Mouse (Mus musculus) CH12.LX (cell line): ENCODE data around the gene Tspan3. TPM values are rescaled to one million over a fixed set of nuclear protein-coding genes. Genes with fewer than 3 reads are reported as not detected.

Source experiments
- DNase-seq: peaks from one replicate; pipeline ENCODE4 v3.0.0-alpha.2; 2013; ENCODE audit errors: extremely low read depth
- H3K27ac ChIP-seq: 2 replicates; pipeline ENCODE4 v1.5.1; 2012; ENCODE audit warnings: low read depth, mild to moderate bottlenecking, control low read depth, moderate library complexity; ENCODE audit not compliant: insufficient read depth
- H3K27me3 ChIP-seq: replicated peaks from 2 replicates; pipeline ENCODE3; 2012; ENCODE audit warnings: inconsistent platforms
- H3K36me3 ChIP-seq, 2 experiments: replicated peaks in 1 of 2; 2 replicates each; pipeline versions ENCODE3 to v1.6.1; 2012; ENCODE audit warnings: inconsistent platforms in 1 of 2, low read length in 1 of 2, mild to moderate bottlenecking in 1 of 2, mixed read lengths in 1 of 2, moderate library complexity in 1 of 2; ENCODE audit not compliant: control insufficient read depth in 1 of 2, insufficient read depth in 1 of 2
- H3K4me1 ChIP-seq, 2 experiments: 2 replicates each; pipeline ENCODE4 v1.6.1; 2012; ENCODE audit warnings: inconsistent platforms in 1 of 2, moderate library complexity in 1 of 2; ENCODE audit not compliant: insufficient read depth in 2 of 2, control insufficient read depth in 1 of 2
- H3K4me2 ChIP-seq: 2 replicates; pipeline ENCODE4 v1.6.1; 2012; ENCODE audit warnings: low read depth, mild to moderate bottlenecking, control low read depth; ENCODE audit not compliant: poor library complexity, insufficient read depth, severe bottlenecking
- H3K4me3 ChIP-seq, 3 experiments: fragments of 150-350 bp in 1 of 3; sonication (generic) in 1 of 3; replicated peaks in 1 of 3; 2 replicates each; pipeline versions ENCODE3 to v1.5.1; 2011 to 2012; ENCODE audit warnings: low read depth in 2 of 3, low read length in 2 of 3, mild to moderate bottlenecking in 2 of 3, moderate library complexity in 2 of 3, control low read depth in 1 of 3, improper control_type of control experiment in 1 of 3, inconsistent platforms in 1 of 3, mixed read lengths in 1 of 3; ENCODE audit not compliant: poor library complexity in 1 of 3
- H3K79me2 ChIP-seq: replicated peaks from 2 replicates; pipeline ENCODE4 v1.6.1; 2012; ENCODE audit warnings: mild to moderate bottlenecking, moderate library complexity; ENCODE audit not compliant: control insufficient read depth, poor library complexity, insufficient read depth, severe bottlenecking; ENCODE audit errors: extremely low read depth
- H3K9ac ChIP-seq: 2 replicates; pipeline ENCODE4 v1.6.1; 2012; ENCODE audit warnings: low read depth, mild to moderate bottlenecking, control low read depth, moderate library complexity; ENCODE audit not compliant: insufficient read depth
- H3K9me3 ChIP-seq: replicated peaks from 2 replicates; pipeline ENCODE3; 2012; ENCODE audit warnings: low read length, inconsistent platforms, mixed read lengths
- BHLHE40 ChIP-seq: IDR thresholded peaks from 2 replicates; pipeline ENCODE4 v1.6.1; 2011; ENCODE audit warnings: mild to moderate bottlenecking, low read depth, low read length, improper control_type of control experiment
- E2F4 ChIP-seq: IDR thresholded peaks from 2 replicates; pipeline ENCODE4 v1.6.1; 2011; ENCODE audit warnings: low read depth, low read length, improper control_type of control experiment; ENCODE audit not compliant: insufficient replicate concordance
- JUND ChIP-seq: conservative IDR thresholded peaks from 2 replicates; pipeline ENCODE4 v1.6.1; 2011; ENCODE audit warnings: low read depth, low read length, improper control_type of control experiment
- MAFK ChIP-seq: IDR thresholded peaks from 2 replicates; pipeline ENCODE4 v1.6.1; 2011; ENCODE audit warnings: low read length, improper control_type of control experiment; ENCODE audit not compliant: insufficient replicate concordance
- NELFE ChIP-seq: IDR thresholded peaks from 2 replicates; pipeline ENCODE4 v1.6.1; 2011; ENCODE audit warnings: low read depth, low read length, improper control_type of control experiment
- POLR2A ChIP-seq: IDR thresholded peaks from 2 replicates; pipeline ENCODE4 v1.6.1; 2011; ENCODE audit warnings: low read depth, mild to moderate bottlenecking, improper control_type of control experiment, low read length
- RAD21 ChIP-seq: IDR thresholded peaks from 2 replicates; pipeline ENCODE4 v1.6.1; 2011; ENCODE audit warnings: low read depth, mild to moderate bottlenecking, low read length, improper control_type of control experiment, moderate library complexity
- UBTF ChIP-seq: IDR thresholded peaks from 2 replicates; pipeline ENCODE4 v1.6.1; 2012; ENCODE audit warnings: low read depth, mild to moderate bottlenecking, inconsistent platforms, low read length, improper control_type of control experiment, moderate library complexity
- USF1 ChIP-seq: IDR thresholded peaks from 2 replicates; pipeline ENCODE4 v1.6.1; 2014; ENCODE audit warnings: low read depth, mild to moderate bottlenecking, inconsistent platforms, low read length, improper control_type of control experiment
- ZNF384 ChIP-seq: IDR thresholded peaks from 2 replicates; pipeline ENCODE4 v1.6.1; 2012; ENCODE audit warnings: low read depth, low read length, improper control_type of control experiment, inconsistent platforms
- dilution Hi-C: fragments of 300-500 bp; cut with MboI; formaldehyde crosslinking; loops from 2 replicates; pipeline ENCODE4 v1.14.3; 2020; ENCODE audit warnings: low sequenced_read_pairs; ENCODE audit not compliant: extremely low pct_unique_long_range_greater_than_20kb, extremely low pct_ligation_motif_present
- in situ Hi-C: fragments of 300-500 bp; cut with MboI; formaldehyde crosslinking; loops from 3 replicates; pipeline ENCODE4 v1.14.3; 2019; ENCODE audit warnings: low sequenced_read_pairs, low pct_ligation_motif_present, low pct_unique_long_range_greater_than_20kb, mixed read lengths
- polyA plus RNA-seq: library from polyadenylated mRNA; unstranded; fragments of >175 nt; gene quantifications from 2 replicates; pipeline ENCODE4 v1.2.1, GENCODE M21; 2012; ENCODE audit warnings: low read depth; ENCODE audit not compliant: insufficient read length
- total RNA-seq, 2 experiments: library from RNA; depleted of rRNA; stranded (reverse); fragments of 300-350 nt in 1 of 2; fragments of >200 nt in 1 of 2; gene quantifications; 2 replicates each; pipeline ENCODE4 v1.2.3; 2012 to 2014

Tspan3 gene
- total and polyA plus RNA-seq, 3 experiments: 34.5 to 85.9 (median 60.4) TPM

- Histone ChIP-seq H3K4me1 (peaks cover 23 to 55% of the 10 kb centered on the region in 2 experiments), H3K9ac (no peak overlapping the region), H3K4me2 (no peak overlapping the region), H3K36me3 (peaks cover 0 to 94% of the 10 kb centered on the region in 2 experiments), H3K79me2 (no peaks in the 10 kb centered on the region), H3K4me3 (no peak overlapping the region), H3K27me3 (no peaks in the 10 kb centered on the region), H3K9me3 (no peaks in the 10 kb centered on the region), H3K27ac (no peak overlapping the region)
- in situ Hi-C loops: no loop called here
- dilution Hi-C loops: no loop called here
- no peak for TF ChIP-seq RAD21
- no peak for DNase-seq
Observed at GRCm38 (mm10) chr9:56126453-56127173, 38.7 kb downstream of the Tspan3 start.

GRCm38 (mm10) chr9:56124561-56124960 is 40.7 kb downstream of the Tspan3 start:
- H3K9me3 ChIP-seq: no peaks in the 10 kb centered on the region
- TF ChIP-seq NELFE (no peak), ZNF384 (no peak), MAFK (no peak), E2F4 (no peak), BHLHE40 (no peak), POLR2A (no peak), USF1 (no peak), JUND (no peak), RAD21 (no peak)
- no peaks in the 10 kb centered on the region for H3K27me3 ChIP-seq
- in situ Hi-C loops: no loop called here
- dilution Hi-C loops: no loop called here
- no peak for DNase-seq
- no peak overlapping the region for H3K27ac ChIP-seq
- H3K4me3 ChIP-seq: no peak overlapping the region
- no peaks in the 10 kb centered on the region for H3K79me2 ChIP-seq
- H3K9ac ChIP-seq: no peak overlapping the region
- peaks cover 21 to 49% of the 10 kb centered on the region in 2 experiments for H3K4me1 ChIP-seq
- no peak overlapping the region for H3K4me2 ChIP-seq
- H3K36me3 ChIP-seq: peaks cover 0 to 95% of the 10 kb centered on the region in 2 experiments

DNA sequence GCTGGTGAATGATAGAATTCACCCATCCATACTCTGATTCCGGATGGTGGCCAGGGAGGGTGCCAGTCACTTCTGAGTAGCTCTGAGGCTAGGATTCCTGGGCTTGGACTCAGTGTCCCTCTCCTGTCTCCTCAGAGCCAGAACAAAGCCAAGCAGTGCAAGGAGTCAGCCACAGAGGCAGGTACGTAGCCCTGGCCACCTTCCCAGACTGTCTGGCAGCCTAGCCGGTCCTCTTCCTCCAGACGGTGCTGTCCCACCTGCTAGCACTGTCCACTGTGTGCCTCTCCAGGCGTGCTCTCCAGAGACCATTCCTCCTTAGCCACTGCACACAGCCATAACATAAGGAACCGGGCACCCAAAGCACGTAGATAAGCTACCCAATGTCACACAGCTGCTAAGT is 41.7 kb downstream of the Tspan3 start:
- no peak overlapping the region for H3K4me3 ChIP-seq
- no peaks in the 10 kb centered on the region for H3K27me3 ChIP-seq
- no peak overlapping the region for H3K27ac ChIP-seq
- no peak overlapping the region for H3K9ac ChIP-seq
- no peaks in the 10 kb centered on the region for H3K79me2 ChIP-seq
- no peak for DNase-seq
- no peaks in the 10 kb centered on the region for H3K9me3 ChIP-seq
- dilution Hi-C loops: no loop called here
- no peak overlapping the region for H3K4me2 ChIP-seq
- H3K36me3 ChIP-seq: peaks cover 0 to 95% of the 10 kb centered on the region in 2 experiments
- no peak for TF ChIP-seq UBTF
- TF ChIP-seq, all 38 proteins: peak for 0
- in situ Hi-C loops: no loop called here
- H3K4me1 ChIP-seq: peaks cover 16 to 47% of the 10 kb centered on the region in 2 experiments
